Mouse (Mus musculus) cortical plate, adult 2 months (tissue): ENCODE data around the gene Robo2.

ENCODE experiments used
- CTCF ChIP-seq: fragments of 200-500 bp; IDR thresholded peaks from 2 replicates; pipeline ENCODE4 v1.5.1; 2011; ENCODE audit warnings: mild to moderate bottlenecking, control low read depth, low read length; ENCODE audit not compliant: insufficient read depth; ENCODE audit errors: extremely low read depth
- POLR2A ChIP-seq: fragments of 200-500 bp; IDR thresholded peaks from 2 replicates; pipeline ENCODE4 v1.6.1; 2011; ENCODE audit warnings: mild to moderate bottlenecking, low read length, control low read depth; ENCODE audit not compliant: insufficient read depth; ENCODE audit errors: extremely low read depth

GRCm38 (mm10) chr16:74234393-74235059, 177.1 kb downstream of the Robo2 start:
- no peak for TF ChIP-seq POLR2A
- no peak for TF ChIP-seq CTCF
